Mouse (Mus musculus) lung, embryonic 15.5 days (tissue): ENCODE data around the gene Sec14l5. TPM values are rescaled to one million over a fixed set of nuclear protein-coding genes. Genes with fewer than 3 reads are reported as not detected.
"Not testable (repeated sequence)": the region's sequence is repeated elsewhere in the genome, so short reads cannot be mapped to it uniquely, and the experiment has no call there.

Experiments
- ATAC-seq: fragments of 200-750 bp; cut with Nextera tagmentation; 2 replicates; pipeline ENCODE4 v1.8.0; 2017; ENCODE audit warnings: moderate number of reproducible peaks, borderline replicate concordance; ENCODE audit not compliant: low FRiP score, low TSS enrichment; ENCODE audit errors: extremely low read depth
- H3K27ac ChIP-seq: fragments of 300-500 bp; sonication (generic); 2 replicates; pipeline ENCODE4 v1.5.1; 2015; ENCODE audit warnings: moderate library complexity, mild to moderate bottlenecking, inconsistent platforms
- H3K27me3 ChIP-seq: fragments of 300-500 bp; sonication (generic); 2 replicates; pipeline ENCODE4 v1.6.1; 2015; ENCODE audit warnings: inconsistent platforms
- H3K36me3 ChIP-seq: fragments of 300-500 bp; sonication (generic); 2 replicates; pipeline ENCODE4 v1.6.1; 2015; ENCODE audit warnings: inconsistent platforms
- H3K4me1 ChIP-seq: fragments of 300-500 bp; sonication (generic); 2 replicates; pipeline ENCODE4 v1.6.1; 2015; ENCODE audit warnings: inconsistent platforms
- H3K4me2 ChIP-seq: fragments of 300-500 bp; sonication (generic); 2 replicates; pipeline ENCODE4 v1.6.1; 2015; ENCODE audit warnings: inconsistent platforms, mild to moderate bottlenecking, moderate library complexity
- H3K4me3 ChIP-seq: fragments of 300-500 bp; sonication (generic); 2 replicates; pipeline ENCODE4 v1.5.1; 2015; ENCODE audit warnings: mild to moderate bottlenecking, inconsistent platforms
- H3K9ac ChIP-seq: fragments of 300-500 bp; sonication (generic); 2 replicates; pipeline ENCODE4 v1.6.1; 2015; ENCODE audit warnings: inconsistent platforms
- H3K9me3 ChIP-seq: fragments of 300-500 bp; sonication (generic); 2 replicates; pipeline ENCODE4 v1.6.1; 2016; ENCODE audit warnings: inconsistent platforms
- WGBS: fragments of 180-500 bp; shearing (Covaris S2); methylation state at CpG from one replicate; pipeline ENCODE4 v1.1.7; 2015; 5-methylcytosine and 5-hydroxymethylcytosine counted together
- microRNA-seq: library from miRNA; unstranded; fragments of <30 nt; microRNA quantifications from one replicate; pipeline ENCODE4, GENCODE M21; 2016
- polyA plus RNA-seq: library from polyadenylated mRNA; unstranded; fragments of >200 nt; fragmentation: Nextera tagmentation; extraction: Ambion mirVana; gene quantifications from 2 replicates; pipeline ENCODE4 v1.2.1, GENCODE M21; 2015

Gene Sec14l5
- polyA plus RNA-seq, 1 experiment from 2014 or later, result 0.65 TPM

- Histone ChIP-seq H3K27me3 (no peaks in the 10 kb centered on the region), H3K9ac (no peak within 1 kb of the TSS), H3K4me3 (peak within 1 kb of the TSS; percentile 19; the same call in 1 of the 2 replicates), H3K36me3 (no peaks in the 10 kb centered on the region), H3K27ac (peak within 1 kb of the TSS; percentile 74), H3K9me3 (no peaks in the 10 kb centered on the region), H3K4me2 (peak within 1 kb of the TSS; percentile 33), H3K4me1 (0 out of 2 replicates have a peak, but pooled peaks cover 8% of the 10 kb centered on the region)
- 55% methylated on average over 6 of the region's 6 CpGs for WGBS
- peak; percentile 49; the same call in 1 of the 2 replicates for ATAC-seq
Measured at GRCm38 (mm10) chr16:5222140-5222539, 75.2 kb downstream of the Sec14l5 start, which contains the start of gene AU021092. Gene AU021092 (minus strand): TSS chr16:5222299.

- not testable (repeated sequence) for H3K4me2 ChIP-seq, H3K4me1 ChIP-seq, H3K36me3 ChIP-seq, H3K27me3 ChIP-seq, H3K9ac ChIP-seq, H3K4me3 ChIP-seq, ATAC-seq, H3K9me3 ChIP-seq, H3K27ac ChIP-seq
- WGBS, result 2% methylated on average over 1 of the region's 1 CpGs
Measured at GRCm38 (mm10) chr16:5226534-5226933, 79.6 kb downstream of the Sec14l5 start.

DNA sequence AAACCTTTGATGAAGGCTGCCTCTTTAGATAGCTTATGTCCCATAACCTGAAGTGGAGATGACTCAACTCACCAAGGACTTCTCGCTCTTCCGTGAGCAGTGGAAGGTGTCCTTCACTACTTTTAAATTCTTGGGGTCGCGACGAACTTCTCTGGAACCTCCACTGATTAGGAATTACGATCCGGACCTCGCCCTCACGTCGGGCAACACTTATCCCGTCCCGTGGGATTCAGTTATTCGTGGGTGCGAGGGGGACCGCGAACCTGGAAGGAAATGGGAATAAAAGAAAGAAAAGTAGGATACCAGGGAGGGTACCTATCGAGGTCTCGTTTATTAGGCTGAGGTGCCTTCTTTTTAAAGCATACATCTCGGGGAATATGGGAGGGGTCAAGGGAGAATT lies 80.6 kb downstream of the Sec14l5 start:
- 73% methylated on average over 19 of the region's 19 CpGs for WGBS
- not testable (repeated sequence) for H3K4me2 ChIP-seq, H3K4me1 ChIP-seq, H3K36me3 ChIP-seq, H3K27me3 ChIP-seq, H3K9ac ChIP-seq, H3K9me3 ChIP-seq, H3K4me3 ChIP-seq, ATAC-seq, H3K27ac ChIP-seq

DNA sequence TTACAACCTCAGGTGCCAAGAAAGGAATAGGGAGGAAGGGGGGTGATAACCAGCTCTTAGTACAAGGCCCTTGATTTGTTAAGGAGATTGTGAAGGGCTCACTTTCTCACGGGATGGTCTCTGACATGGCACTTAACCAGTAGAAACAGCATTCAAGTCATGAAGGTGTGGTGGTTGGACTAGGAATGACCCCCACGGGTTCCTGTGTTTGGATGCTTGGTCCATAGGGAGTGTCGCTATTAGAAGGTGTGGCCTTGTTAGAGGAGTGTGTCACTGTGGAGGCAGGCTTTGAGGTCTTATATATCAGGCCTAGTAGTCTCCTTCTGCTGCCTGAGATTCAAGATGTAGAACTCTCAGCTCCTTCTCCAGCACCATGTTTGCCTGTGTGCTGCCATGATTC lies 81.2 kb downstream of the Sec14l5 start:
- H3K36me3 ChIP-seq, H3K9ac ChIP-seq, ATAC-seq, H3K4me3 ChIP-seq, H3K4me2 ChIP-seq, H3K27me3 ChIP-seq, H3K9me3 ChIP-seq, H3K4me1 ChIP-seq, H3K27ac ChIP-seq: not testable (repeated sequence)
- 73% methylated on average over 3 of the region's 3 CpGs for WGBS

DNA sequence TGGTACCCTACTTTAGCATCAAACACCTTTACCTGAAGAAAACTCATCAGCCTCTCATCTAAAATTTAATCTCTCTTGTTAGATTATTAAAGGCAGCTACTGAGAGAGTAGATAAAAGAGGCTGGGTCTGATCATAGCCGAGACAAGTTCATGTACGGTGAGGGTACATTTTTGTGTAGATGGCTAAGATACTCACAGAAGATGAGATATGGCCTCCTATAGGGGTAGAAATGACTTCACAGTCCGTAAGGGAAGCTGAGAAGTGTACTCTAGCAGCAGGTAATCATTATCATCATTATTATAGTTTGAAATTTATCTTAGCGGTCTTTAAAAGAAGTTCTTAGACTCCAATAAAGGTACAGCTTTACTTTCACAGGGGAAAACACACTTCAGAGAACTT lies 86.1 kb downstream of the Sec14l5 start:
- H3K9ac ChIP-seq, result no peak overlapping the region
- H3K27me3 ChIP-seq, result no peaks in the 10 kb centered on the region
- H3K36me3 ChIP-seq, result peaks cover 6% of the 10 kb centered on the region; the same call in 1 of the 2 replicates
- peak overlapping the region; percentile 78 for H3K4me3 ChIP-seq
- H3K4me2 ChIP-seq, result peak overlapping the region; percentile 70; the same call in 1 of the 2 replicates
- 66% methylated on average over 4 of the region's 4 CpGs for WGBS
- peak; percentile 9; the same call in 1 of the 2 replicates for ATAC-seq
- no peaks in the 10 kb centered on the region for H3K9me3 ChIP-seq
- peak overlapping the region; percentile 30; the same call in 1 of the 2 replicates for H3K27ac ChIP-seq
- peaks cover 7% of the 10 kb centered on the region for H3K4me1 ChIP-seq

GRCm38 (mm10) chr16:5233418-5234313 lies 86.8 kb downstream of the Sec14l5 start, which contains the start of gene Alg1:
Gene Alg1 (plus strand): TSS chr16:5233621.
- ATAC-seq, result peak; percentile 97
- Histone ChIP-seq H3K4me1 (peaks cover 7% of the 10 kb centered on the region), H3K27me3 (no peaks in the 10 kb centered on the region), H3K9me3 (no peaks in the 10 kb centered on the region), H3K9ac (peak within 1 kb of the TSS; percentile 68), H3K4me3 (peak within 1 kb of the TSS; percentile 78), H3K4me2 (peak within 1 kb of the TSS; percentile 70), H3K36me3 (peaks cover 9% of the 10 kb centered on the region; the same call in 1 of the 2 replicates), H3K27ac (peak within 1 kb of the TSS; percentile 46; the same call in 1 of the 2 replicates)
- WGBS, result 1% methylated on average over 47 of the region's 47 CpGs

Small RNAs within 50 kb of the gene (microRNA-seq; reads per million reads assigned to microRNA genes)
- not detected for gene Gm23689
- gene Gm26095, result not detected
- gene Mir6364, result not detected

Other genes starting within 250 kb of the Sec14l5 start
- gene Nudt16l1, start 208.3 kb upstream of the Sec14l5 start, polyA plus RNA-seq, result 150 and 167 TPM in 2 replicates
- 54.1 and 56.2 TPM in 2 replicates for gene Anks3, start 182.9 kb upstream of the Sec14l5 start, polyA plus RNA-seq
- gene Sept12, start 149.3 kb upstream of the Sec14l5 start, polyA plus RNA-seq, result 0.31 TPM in 1 of 2 replicates, not detected in the other
- 30.2 and 33.8 TPM in 2 replicates for gene Smim22, start 139.8 kb upstream of the Sec14l5 start, polyA plus RNA-seq
- gene Rogdi, start 133.6 kb upstream of the Sec14l5 start, polyA plus RNA-seq, result 53.5 and 60.3 TPM in 2 replicates
- 149 and 153 TPM in 2 replicates for gene Glyr1, start 97.2 kb upstream of the Sec14l5 start, polyA plus RNA-seq
- gene Ubn1, start 97.1 kb upstream of the Sec14l5 start, polyA plus RNA-seq, result 19.8 and 21.4 TPM in 2 replicates
- gene Ppl, start 14.7 kb upstream of the Sec14l5 start, polyA plus RNA-seq, result 6.3 and 6.7 TPM in 2 replicates
- gene Nagpa, start 56.9 kb downstream of the Sec14l5 start, polyA plus RNA-seq, result 22.1 and 24.0 TPM in 2 replicates
- gene AU021092, start 75.2 kb downstream of the Sec14l5 start, polyA plus RNA-seq, result 21.7 and 26.9 TPM in 2 replicates
- 32.2 and 35.7 TPM in 2 replicates for gene Alg1, start 86.5 kb downstream of the Sec14l5 start, polyA plus RNA-seq
- gene Eef2kmt, start 108.9 kb downstream of the Sec14l5 start, polyA plus RNA-seq, result 21.4 and 24.8 TPM in 2 replicates